Mouse (Mus musculus) bone marrow, adult 2 months (tissue): Measurements from ENCODE around the gene Zfp719.

Experiments used
- CTCF ChIP-seq: fragments of 200-500 bp; IDR thresholded peaks from 2 replicates; pipeline ENCODE4 v1.5.1; 2011; ENCODE audit warnings: low read length, control low read depth; ENCODE audit not compliant: control insufficient read depth, insufficient read depth
- POLR2A ChIP-seq: fragments of 200-500 bp; IDR thresholded peaks from 2 replicates; pipeline ENCODE4 v1.6.1; 2011; ENCODE audit warnings: low read depth, mild to moderate bottlenecking, control low read depth, low read length, borderline replicate concordance; ENCODE audit not compliant: control insufficient read depth

- TF ChIP-seq CTCF, result no peak
- TF ChIP-seq POLR2A, result no peak
Measured at GRCm38 (mm10) chr7:43553153-43553552, 26.3 kb upstream of the Zfp719 start.
